In genomic region chr11:94881982-94882686, GRCm38 (mm10) we compare ENCODE assay signal across 8 mouse cellular contexts. TPM values are rescaled to one million over a fixed set of nuclear protein-coding genes. Genes with fewer than 3 reads are reported as not detected.
DNase-seq lines count a peak whose midpoint lies in the region; ATAC-seq lines count a peak whose summit lies in the region.

No protein-coding gene starts in this region.

- peak; percentile 79 for DNase-seq in heart, embryonic 10.5 days (ENCODE audit: low spot score)
- no peak for DNase-seq in heart, adult 11 months
- peak; percentile 93 for DNase-seq in NIH3T3 (ENCODE audit: low read depth)
- DNase-seq in heart, postnatal 10 days = peak; percentile 40 to 54
- DNase-seq in right cerebral cortex, adult 2 months (ENCODE audit: low spot score in 2 of 2) = no peak
- no peak for DNase-seq in left cerebral cortex, postnatal 36 days (ENCODE audit: low spot score in 2 of 2)

- WGBS in heart, embryonic 10.5 days = 10% methylated on average over 9 of the region's 9 CpGs
- WGBS in midbrain, embryonic 13.5 days = 21% methylated on average over 9 of the region's 9 CpGs

- H3K9me3 ChIP-seq in heart, embryonic 10.5 days = no peaks in the 10 kb centered on the region
- H3K9me3 ChIP-seq in midbrain, embryonic 13.5 days = no peaks in the 10 kb centered on the region

- H3K4me1 ChIP-seq in heart, embryonic 10.5 days = peaks cover 46% of the 10 kb centered on the region
- peaks cover 22% of the 10 kb centered on the region for H3K4me1 ChIP-seq in midbrain, embryonic 13.5 days (replicated peaks)

- peak overlapping the region; percentile 43; the same call in 1 of the 2 replicates for H3K4me2 ChIP-seq in midbrain, embryonic 13.5 days (replicated peaks)

- ATAC-seq in midbrain, embryonic 13.5 days = no peak
- ATAC-seq in activated CD4-positive, CD25-positive, alpha-beta regulatory T cell, adult 4 months = no peak

- peak overlapping the region; percentile 46 for H3K4me3 ChIP-seq in heart, embryonic 10.5 days
- H3K4me3 ChIP-seq in midbrain, embryonic 13.5 days (replicated peaks) = 0 out of 2 replicates have a peak overlapping the region, but pooled peaks have one; percentile 1

- H3K27ac ChIP-seq in heart, embryonic 10.5 days = peak overlapping the region; percentile 89
- H3K27ac ChIP-seq in midbrain, embryonic 13.5 days = no peak overlapping the region

- H3K27me3 ChIP-seq in heart, embryonic 10.5 days (ENCODE audit: insufficient read depth, poor library complexity, severe bottlenecking) = peaks cover 48% of the 10 kb centered on the region
- H3K27me3 ChIP-seq in midbrain, embryonic 13.5 days = peaks cover 57% of the 10 kb centered on the region

- H3K36me3 ChIP-seq in heart, embryonic 10.5 days = no peaks in the 10 kb centered on the region
- no peaks in the 10 kb centered on the region for H3K36me3 ChIP-seq in midbrain, embryonic 13.5 days

- no peak overlapping the region for H3K9ac ChIP-seq in midbrain, embryonic 13.5 days (replicated peaks)

- intact Hi-C loops in heart, postnatal 10 days (cut with DNase I) = no loop called here
- intact Hi-C loops in left cerebral cortex, postnatal 36 days (cut with DNase I) = no loop called here

RNA-seq across cellular contexts. Expression of gene Col1a1, which starts 53.9 kb away (rescaled TPM):
- polyA plus RNA-seq in heart, embryonic 10.5 days (2016; fragmentation: Nextera tagmentation; extraction: Ambion mirVana) = 146 and 311 TPM in 2 replicates
- total RNA-seq in heart, postnatal 10 days (2021) = 100 to 1,000 TPM; 869 to 988 TPM
- 51.5 and 68.9 TPM in 2 replicates for polyA plus RNA-seq in midbrain, embryonic 13.5 days (2015; fragmentation: Nextera tagmentation; extraction: Ambion mirVana)
- total RNA-seq in left cerebral cortex, postnatal 36 days (2021) = 10 to 100 TPM; 22.7 to 26.9 TPM
- under 1 TPM; 0.10 to 0.61 TPM for polyA plus RNA-seq in activated CD4-positive, CD25-positive, alpha-beta regulatory T cell, adult 4 months (2017; shearing (Covaris generic))

Comparison
In these comparisons a context has a peak if more than half of its experiments do, and no peak if none do; other contexts are left out.
1. DNase-seq: peak in heart, embryonic 10.5 days (single experiment), NIH3T3 (single experiment) and heart, postnatal 10 days (2 of 2); none in heart, adult 11 months (single experiment), right cerebral cortex, adult 2 months (0 of 2) and left cerebral cortex, postnatal 36 days (0 of 2).
2. RNA of gene Col1a1, which starts 53.9 kb away (polyA plus RNA-seq): 146 to 311 TPM in heart, embryonic 10.5 days and 51.5 to 68.9 TPM in midbrain, embryonic 13.5 days; 0.10 to 0.61 TPM in activated CD4-positive, CD25-positive, alpha-beta regulatory T cell, adult 4 months; every median in the first group is over 10 times any median in the second.